Mouse (Mus musculus) thymus, postnatal 36 days (tissue): Measurements from ENCODE around the gene Rhod.
A peak's percentile ranks its signal among the peaks of the same experiment; 100 is the strongest.
"Not testable (repeated sequence)": the region's sequence is repeated elsewhere in the genome, so short reads cannot be mapped to it uniquely, and the experiment has no call there.

ENCODE experiments used
- DNase-seq, 2 experiments: peaks; one replicate each; pipeline ENCODE4 v3.0.0; 2022; ENCODE audit warnings: mixed read lengths in 2 of 2

Gene Rhod

DNA sequence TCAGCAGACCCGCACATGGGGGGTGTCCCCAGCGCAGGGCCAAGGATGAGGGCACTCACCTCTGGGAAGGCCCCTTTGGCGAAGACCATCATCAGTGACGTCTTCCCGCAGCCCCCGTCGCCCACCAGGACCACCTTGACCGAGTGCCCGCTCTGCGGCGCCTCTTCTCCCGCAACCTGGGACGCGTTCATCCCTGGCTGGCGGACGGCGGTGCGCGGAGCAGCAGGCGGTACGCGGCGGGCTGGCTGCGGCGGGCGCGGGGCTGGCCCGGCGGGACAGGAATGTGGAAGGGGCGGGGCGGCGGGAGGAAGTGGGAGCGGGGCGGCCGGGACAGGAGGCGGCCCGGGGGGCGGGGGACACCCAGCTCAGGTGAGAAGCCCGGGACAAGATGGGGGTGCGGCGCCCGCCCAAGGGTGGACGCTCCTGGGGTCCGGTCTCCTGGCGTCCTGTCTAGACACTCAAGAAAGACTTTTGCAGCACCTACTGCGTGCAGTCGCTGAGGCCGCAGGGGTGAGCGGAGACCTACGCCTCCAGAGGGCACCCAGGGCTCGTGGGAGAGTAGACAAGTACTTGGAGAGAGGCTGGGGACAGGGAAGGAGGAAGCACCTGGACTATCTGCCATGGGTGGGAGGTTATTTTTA lies at the start of gene Rhod:
Gene Rhod (minus strand): TSS at position 272 of the 641 bp plus-strand sequence.
- peak; percentile 38 to 42 for DNase-seq

DNA sequence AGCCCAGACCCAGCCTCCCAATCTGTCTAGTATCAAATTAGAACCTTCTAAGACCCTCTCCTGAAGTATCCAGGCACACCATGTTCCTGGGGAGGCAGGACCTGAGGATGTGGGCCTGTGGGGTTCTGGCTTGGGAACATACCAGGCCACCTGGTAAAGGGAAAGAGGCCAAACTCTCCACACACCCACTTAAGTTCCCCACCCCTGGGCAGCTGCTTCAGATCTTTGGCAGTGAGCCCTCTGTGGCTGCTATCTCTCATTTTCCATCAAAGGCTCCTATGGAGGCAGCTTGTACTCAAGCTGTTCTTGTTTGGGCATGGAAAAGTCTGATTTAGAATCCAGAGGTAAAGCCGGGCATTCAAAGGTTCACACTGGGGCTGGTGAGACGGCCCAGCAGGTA lies 48.6 kb upstream of the Rhod start:
- no peak for DNase-seq

DNA sequence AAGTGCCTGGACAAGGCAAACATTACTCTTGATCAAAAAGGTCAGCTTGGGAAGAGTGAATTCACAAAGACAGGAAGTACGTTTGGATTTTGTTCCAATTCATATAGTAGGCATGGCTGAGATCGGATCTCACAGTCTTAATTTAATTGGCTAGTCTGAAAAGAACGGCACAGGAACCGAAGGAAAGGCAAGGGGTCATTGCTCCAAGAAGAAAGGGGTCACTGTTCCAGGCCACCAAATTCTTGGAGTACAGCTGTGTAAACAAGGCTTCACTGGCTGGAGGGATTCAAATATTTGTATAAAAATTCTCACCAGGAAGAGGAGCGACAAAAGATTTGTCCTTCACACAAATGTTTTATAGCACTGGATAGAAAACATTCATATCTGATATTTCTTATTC lies 45.8 kb upstream of the Rhod start:
- DNase-seq: no peak

DNA sequence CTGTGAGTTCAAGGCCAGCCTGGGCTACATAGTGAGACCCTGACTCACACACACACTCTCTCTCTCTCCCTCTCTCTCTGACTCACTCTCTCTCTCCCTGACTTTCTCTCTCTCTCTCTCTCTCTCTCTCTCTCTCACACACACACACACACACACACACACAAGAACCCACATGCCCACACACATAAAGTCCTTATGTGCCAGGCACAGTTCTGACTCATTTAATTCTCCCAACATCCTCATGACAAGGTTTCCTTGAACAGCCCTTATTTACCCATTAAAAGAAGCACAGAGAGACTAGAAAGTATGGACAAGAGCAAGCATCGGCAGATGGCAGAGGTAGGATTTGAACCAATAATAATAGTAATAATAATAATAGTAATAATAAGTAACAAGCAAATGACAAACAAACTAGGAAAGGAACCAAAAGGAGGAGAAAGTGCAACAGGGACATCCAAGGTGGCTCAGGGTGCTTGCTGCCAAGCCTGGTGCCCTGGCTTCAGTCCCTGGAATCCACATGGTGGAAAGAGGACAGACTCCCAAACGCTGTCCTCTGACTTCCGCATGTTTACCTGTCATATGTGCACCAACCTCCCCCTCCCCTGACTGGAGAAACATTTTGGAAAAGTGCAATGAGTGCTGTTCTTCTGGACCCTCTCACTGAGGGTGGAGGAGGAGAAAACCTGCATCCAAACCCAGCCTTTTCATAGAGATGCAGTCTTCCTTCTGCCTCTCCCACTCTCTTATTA lies 43.1 kb upstream of the Rhod start:
- no peak for DNase-seq

DNA sequence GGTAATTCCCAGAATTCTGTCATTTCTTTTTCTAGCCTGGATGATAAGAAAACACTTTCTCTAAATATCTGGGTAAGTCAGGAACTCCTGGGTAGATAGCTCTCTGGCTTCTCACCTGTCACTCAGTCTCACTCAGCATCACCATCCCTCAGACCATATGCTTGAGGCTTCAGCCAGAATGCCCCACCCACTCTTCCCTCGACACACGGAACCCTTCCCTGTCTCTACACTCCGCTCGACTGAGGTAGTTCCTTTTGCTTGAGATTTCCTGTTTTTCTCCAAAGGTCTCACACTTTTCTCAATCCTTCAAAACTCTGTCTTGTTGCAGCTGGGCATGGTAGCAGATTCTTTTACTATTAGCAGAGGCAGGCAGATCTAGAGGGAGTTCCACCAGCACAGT lies 42.1 kb upstream of the Rhod start:
- no peak for DNase-seq

DNA sequence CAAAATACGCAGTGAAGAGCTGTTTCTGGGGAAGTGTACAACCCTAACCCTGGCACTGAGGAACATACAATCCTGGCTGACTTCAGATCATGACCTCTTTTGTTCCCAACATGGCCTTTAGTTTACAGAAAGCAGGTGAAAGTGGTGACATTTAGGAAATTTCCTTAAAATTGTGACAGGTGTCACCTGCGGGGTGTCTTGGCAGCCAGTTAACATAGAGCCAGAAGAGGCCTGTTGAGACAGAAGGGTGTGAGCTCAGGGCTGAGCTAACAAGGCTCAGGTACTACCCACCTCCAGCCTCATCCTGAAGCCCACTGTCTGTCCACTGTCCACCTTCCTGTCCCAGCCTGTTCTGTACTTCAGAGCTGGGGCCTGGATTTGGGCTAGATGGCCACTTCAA lies 40.8 kb upstream of the Rhod start:
- no peak for DNase-seq

DNA sequence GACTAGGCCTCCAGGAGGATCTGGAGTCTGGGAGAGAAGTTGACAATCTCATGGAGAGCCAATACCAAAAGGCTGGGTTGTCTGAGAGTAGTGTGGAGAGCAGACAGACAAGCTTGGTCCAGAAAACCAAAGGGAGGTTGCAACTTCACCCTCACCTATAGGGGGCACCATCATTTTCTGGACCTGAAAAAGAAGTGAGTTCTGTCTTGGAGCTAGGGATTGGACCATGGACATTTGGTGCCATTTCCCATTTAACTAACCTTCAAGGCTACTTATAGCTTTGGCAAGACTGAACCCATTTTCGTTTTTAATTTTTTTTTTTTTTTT lies 38.9 kb upstream of the Rhod start:
- no peak for DNase-seq

DNA sequence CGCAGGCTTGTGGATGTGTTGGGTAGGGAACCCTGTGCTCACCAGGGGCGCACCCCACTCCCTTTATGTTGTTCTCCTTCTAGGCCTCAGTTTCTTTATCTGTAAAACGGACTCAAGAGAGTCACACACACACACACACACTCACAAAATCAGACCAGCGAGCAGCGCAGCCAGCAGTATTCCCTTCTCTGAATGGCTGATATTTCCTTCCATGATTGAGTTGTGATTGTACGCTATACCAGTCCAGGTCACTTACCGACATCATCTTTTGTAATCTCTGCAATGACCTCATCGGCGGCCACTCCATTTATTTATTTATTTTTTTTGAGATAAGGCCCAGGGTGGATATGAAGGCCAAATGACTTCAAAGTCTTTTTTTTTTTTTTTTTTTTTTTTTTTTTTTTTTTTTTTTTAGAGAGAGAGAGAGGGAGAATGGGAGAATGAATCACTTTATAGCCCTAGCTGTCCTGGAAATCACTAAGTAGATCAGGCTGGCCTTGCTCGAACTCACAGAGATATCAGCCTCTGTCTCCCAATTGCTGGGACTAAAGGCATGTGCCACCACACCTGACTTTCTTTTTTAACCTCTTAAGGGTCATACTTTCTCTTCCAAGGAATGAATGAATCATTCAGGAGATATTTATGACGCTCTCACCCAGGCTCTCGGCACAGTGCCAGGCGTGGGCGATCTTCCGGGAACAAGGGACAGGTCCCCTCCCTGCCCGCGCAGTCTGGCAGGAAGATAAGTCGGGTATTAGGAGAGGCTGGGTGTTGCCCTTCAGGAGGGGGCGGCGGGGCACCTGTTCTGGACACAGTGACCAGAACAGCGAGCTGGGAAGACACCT lies 38.3 kb upstream of the Rhod start, which contains the start of gene Syt12:
Gene Syt12 (minus strand): TSS at position 103 of the 845 bp plus-strand sequence.
- no peak for DNase-seq

DNA sequence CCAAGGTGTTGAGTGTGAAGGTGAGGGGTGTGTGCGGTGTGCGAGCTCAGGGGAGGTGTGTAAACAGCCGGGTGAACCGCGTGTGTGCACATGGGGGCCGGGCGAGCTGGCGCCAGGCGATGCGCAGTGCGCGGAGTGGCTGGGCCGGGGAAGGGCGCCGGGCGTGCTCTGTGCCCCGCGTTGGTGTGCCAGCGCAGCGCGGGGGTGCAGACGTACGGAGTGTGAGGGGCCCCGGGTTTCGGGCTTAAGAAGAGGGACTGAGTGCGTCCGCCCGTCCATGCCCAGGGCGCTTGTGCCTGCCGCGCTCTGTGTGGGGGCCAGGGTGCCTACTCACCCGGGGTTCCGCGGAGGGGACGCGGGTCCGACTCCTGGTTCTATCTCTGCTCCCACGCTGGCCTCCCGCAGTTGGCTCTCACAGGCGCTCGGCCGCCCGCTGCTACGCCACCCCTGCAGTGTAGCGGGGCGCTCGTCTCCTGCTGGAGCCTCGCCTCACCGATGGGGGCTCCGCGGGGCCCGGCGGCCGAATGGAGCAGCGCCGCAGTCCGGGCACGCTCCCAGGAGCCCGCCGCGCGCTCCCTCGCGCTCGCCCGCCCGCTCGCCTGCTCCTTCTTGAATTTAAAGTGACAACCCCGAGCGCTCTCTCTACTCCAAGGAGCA lies 37.5 kb upstream of the Rhod start:
- no peak for DNase-seq

DNA sequence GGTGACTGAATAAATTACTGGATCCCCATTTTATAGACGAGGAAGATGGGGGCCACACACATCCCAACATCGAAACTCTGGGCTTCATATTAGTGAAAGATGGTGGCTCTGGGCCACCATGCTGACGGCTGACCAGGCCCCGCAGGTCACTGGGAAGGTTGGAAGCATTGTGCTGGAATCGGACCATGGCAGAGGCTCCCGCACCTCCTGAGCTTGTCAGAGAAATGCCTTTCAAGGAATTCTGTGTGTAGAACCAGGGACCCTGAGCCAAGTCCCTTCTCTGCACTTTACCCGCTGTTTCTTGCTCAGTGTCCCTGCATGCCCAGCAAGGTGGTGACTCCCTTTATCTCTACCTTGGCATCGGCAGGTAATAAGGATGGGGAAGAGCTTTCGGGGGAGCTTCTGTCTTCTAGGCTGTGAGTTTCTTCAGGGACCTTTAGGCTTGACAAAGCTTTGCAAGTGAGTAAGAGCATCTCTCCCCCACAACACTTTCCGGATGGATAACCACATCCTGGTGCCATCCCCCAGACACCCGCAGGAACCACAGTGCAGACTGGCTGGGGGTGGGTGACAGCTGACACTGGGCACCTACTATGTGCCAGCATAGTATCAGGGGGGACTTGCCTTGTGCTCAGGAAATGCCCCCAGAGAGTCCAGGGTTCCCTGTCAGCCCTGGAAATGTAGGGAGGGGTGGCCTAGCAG lies 36.1 kb upstream of the Rhod start:
- DNase-seq: peak; percentile 28 to 54

DNA sequence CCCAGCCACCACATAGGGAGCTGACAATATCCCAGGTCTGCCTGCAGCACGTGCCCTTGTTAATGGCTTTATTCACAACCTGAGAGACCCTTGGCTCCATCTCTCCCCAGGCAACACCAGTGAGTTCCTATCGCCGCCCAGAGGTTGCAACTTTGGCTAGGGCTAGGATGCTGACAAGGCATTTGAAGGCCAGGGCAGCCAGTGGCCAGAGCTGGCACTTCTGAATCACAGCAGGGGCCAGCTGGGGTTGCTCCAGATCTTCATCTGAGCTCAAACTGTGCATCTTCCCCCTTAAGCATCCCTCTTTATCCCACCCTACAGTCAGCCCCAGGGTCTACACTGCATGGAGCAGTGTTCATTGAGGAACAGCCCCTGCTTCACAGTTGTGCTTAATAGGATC lies 35.5 kb upstream of the Rhod start:
- no peak for DNase-seq

DNA sequence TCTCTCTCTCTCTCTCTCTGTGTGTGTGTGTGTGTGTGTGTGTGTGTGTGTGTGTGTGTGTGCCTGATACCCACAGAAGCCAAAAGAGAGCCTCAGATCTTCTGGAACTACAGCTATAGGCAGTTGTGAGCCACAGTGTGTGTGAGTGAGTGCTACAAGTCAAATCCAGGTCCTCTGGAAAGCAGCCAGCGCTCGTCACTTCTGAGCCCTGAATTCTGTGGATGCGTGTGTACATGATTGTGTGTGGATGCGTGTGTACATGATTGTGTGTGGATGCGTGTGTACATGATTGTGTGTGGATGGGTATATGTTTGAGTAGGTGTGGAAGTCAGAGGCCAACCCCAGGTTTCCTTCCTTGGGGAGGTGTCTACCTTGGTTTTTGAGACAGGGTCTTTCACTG lies 34.3 kb upstream of the Rhod start:
- no peak for DNase-seq

DNA sequence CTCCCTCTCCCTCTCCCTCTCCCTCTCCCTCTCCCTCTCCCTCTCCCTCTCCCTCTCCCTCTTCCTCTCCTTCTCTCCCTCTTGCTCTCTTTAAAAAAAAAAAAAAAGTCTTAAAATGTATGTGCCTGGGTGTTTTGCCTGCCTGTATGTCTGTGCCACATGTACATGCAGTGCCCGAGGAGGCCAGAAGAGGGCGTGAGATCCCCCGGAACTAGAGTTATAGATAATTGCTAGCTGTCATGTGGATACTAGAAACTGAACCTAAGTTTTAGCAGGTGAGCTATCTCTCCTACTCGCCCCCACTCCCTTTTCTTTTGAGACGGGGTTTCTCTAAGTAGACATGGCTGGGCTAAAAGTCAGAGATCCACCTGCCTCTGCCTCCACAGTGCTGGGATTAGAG lies 29.1 kb upstream of the Rhod start:
- peak in 1 of 2 experiments; percentile 33 for DNase-seq

DNA sequence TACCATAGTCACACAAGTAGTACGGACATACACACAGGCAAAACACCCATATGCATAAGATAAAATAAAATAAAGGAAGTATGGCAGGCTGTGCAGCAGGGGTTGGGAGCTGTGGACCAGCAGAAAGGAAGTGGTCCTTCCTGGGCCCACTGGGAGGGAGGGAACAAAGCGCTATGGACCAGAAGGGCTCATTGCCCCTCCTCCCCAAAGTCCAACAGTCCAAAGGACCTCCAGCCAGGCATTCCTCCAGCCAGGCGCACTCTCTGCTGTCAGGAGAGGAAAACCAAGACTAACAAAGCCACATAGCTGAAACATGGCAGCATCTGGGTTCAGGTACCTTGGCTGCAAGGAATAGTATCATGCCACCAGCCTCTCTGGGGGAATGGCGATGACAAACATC lies 25.4 kb upstream of the Rhod start:
- DNase-seq: no peak

DNA sequence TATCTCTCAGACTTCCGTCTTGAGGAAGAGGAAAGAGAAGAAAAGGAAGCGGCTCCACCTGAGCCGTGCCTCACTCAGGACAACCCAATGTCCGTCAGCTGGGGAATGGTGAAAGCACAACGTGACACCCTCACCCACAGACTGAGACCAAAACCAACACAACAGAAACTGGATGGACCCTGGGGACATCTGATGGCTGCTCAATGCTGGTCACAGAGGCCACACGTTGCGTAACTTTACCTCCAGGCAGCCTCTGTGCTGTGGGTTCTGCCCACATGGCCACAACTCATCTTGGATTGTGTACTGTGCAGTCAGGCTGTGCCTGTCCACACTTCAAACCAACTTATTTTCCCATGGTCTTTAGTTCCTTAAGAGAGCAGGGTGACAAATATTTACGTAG lies 22.7 kb upstream of the Rhod start:
- DNase-seq: no peak

DNA sequence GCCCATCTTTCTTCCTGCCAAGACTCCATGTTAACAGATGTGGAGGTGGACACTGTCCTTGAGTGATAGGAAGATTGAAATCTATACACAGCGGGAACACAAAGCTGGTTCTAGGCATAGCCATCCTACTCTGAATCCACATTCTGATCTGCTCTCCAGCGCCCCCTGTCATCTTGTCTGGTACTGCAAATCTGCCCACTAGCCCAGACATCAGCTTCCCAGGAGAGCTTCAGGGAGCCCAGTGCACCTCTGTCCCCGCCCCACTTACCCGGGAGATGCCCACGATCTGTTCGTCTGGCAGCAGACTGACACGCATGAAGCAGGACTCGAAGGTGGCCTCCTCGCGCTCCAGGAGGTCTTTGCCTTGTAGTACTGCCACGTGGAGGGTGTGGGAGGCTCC lies 17.0 kb upstream of the Rhod start:
- DNase-seq: peak; percentile 44 to 58

DNA sequence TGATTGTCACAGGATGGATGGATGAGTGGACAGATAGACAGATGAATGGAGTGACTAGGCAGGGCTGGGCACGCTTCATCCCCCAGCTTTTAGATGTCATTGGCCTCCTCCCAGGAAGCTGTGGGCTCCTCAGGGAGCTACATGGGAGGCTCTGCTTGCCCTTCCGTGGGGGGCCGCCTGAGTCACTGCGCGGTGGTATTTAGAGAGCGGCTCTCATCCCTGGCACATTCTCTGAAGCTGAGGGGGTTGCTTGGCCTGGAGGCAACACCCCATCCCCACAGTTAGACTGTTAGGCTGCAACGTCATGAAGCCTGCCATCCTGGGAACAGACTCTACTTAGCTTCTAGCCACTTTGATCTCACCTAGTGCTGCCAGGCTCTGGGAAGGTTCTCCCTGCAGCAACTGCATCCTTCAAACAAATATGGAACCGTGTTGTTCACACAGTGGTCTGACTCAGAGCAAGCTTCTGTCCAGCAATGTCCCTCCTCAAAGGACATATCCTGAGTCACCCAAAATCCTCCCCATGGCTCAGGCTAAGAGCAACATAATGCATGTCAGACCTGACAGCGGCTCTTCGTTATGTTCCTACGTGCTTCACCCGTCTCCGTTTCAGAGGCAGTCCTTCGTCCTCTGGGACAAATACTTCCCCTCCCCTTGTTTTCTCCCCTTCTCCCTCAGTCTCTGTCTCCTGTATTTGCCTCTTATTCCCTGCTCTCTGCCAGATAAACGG lies 16.0 kb upstream of the Rhod start:
- DNase-seq: no peak

DNA sequence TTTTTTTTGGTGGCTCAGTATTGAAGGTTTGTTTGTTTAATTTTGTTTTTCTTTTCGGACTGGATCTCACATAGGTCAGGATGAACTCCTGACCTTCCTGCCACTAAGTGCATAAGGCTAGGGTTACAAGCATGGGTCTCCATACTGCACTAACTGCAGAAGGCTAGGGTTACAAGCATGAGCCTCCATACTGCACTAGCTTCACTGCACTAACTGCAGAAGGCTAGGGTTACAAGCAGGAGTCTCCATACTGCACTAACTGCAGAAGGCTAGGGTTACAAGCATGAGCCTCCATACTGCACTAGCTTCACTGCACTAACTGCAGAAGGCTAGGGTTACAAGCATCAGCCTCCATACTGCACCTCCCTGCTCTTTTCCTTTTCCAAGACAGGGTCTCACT lies 14.8 kb upstream of the Rhod start:
- not testable (repeated sequence) for DNase-seq

DNA sequence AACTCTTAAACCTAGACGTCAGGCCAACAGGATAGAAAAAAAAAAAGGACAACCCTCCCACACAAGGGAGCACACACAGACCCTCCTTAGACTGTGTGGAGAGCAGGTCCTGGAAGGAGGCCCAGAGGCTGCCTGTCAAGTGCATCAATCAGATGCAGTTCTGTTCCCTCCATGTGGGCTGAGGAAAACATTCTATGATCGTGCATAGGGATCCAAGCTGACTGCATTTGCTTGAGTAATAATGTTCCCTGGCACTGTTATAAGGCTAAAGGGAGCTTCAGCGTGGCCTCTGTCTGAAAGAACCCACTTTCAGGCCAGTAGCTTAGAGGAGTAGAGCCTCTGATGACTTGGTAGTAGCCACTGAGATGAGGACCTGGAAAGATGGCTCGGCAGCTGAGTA lies 13.3 kb upstream of the Rhod start:
- no peak for DNase-seq

DNA sequence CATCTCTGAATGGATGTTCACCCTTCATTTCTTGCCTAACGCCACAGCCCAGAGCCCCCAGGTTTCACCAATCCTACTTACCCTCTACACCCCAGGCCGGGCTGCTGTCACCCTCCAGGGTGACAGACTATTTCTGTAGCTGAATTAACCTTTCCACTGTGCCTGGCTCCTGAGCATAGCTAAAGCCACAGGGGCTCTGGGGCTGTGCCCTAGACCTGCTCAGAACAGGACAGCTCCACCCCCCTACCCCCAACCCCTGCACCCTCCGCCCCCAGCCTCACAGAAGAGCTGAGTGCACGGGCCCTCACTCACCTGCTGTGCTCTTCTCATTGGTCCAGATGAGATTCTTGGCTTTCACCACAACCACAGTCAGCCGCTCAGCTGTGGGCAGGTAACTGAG lies 12.7 kb upstream of the Rhod start:
- no peak for DNase-seq

DNA sequence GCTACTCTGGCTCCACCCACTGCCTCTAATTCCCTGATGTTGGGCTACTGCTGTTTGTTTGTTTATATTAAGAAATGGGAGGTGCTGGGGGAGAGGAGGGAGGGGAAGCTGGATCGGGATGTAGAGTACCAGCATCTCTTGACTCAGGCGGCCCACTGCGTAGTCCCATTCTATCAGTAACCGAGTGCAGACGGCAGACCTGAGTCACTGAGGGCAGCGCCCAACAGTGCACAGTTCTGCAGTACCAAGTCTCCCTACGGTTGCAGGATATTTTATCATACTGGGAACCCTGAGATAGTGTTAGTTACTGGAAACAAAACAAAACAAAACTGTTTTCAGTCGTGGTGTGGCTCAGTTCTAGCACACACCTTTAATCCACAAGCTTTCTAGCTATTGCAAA lies 11.9 kb upstream of the Rhod start:
- DNase-seq: no peak

DNA sequence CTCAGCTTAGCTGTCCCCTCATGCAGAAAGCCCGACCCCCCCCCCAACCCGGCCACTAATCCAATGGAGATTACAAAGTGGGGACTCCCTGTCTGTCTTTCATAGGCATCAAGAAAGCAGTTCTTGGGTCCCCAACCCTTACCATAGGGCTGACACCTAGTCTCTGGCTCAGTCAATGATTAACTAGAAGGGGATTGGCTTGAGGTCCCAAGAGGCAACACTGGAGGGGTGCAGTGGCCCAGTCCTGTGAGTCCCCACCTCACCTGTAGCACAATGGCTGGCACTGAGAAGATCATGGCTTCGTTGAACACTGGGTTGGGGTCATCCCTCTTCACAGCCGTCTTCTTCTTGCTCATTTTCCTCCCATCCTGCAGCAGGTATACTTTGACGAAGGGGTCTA lies 11.4 kb upstream of the Rhod start:
- DNase-seq: no peak
